Mouse (Mus musculus) lung, embryonic 16.5 days (tissue): ENCODE data around the gene Olfr1386. TPM values are rescaled to one million over a fixed set of nuclear protein-coding genes. Genes with fewer than 3 reads are reported as not detected.
"Not testable (repeated sequence)": the region's sequence is repeated elsewhere in the genome, so short reads cannot be mapped to it uniquely, and the experiment has no call there.

ENCODE experiments used
- ATAC-seq: fragments of 200-750 bp; cut with Nextera tagmentation; 2 replicates; pipeline ENCODE4 v1.8.0; 2017; ENCODE audit warnings: low read depth, mild to moderate bottlenecking, moderate library complexity
- H3K27ac ChIP-seq: fragments of 300-500 bp; sonication (generic); 2 replicates; pipeline ENCODE4 v1.5.1; 2014; ENCODE audit warnings: mild to moderate bottlenecking, control low read depth, low read length
- H3K27me3 ChIP-seq: fragments of 300-500 bp; sonication (generic); 2 replicates; pipeline ENCODE4 v1.6.1; 2014; ENCODE audit warnings: low read depth, low read length, mixed read lengths; ENCODE audit not compliant: control insufficient read depth, insufficient read depth
- H3K36me3 ChIP-seq: fragments of 300-500 bp; sonication (generic); 2 replicates; pipeline ENCODE4 v1.6.1; 2014; ENCODE audit warnings: low read length; ENCODE audit not compliant: control insufficient read depth, insufficient read depth
- H3K4me1 ChIP-seq: fragments of 300-500 bp; sonication (generic); replicated peaks from 2 replicates; pipeline ENCODE4 v1.6.1; 2014; ENCODE audit warnings: low read length, mixed read lengths; ENCODE audit not compliant: control insufficient read depth, insufficient read depth
- H3K4me2 ChIP-seq: fragments of 300-500 bp; sonication (generic); 2 replicates; pipeline ENCODE4 v1.6.1; 2014; ENCODE audit warnings: low read depth, low read length, control low read depth
- H3K4me3 ChIP-seq: fragments of 300-500 bp; sonication (generic); 2 replicates; pipeline ENCODE4 v1.5.1; 2014; ENCODE audit warnings: mild to moderate bottlenecking, low read length, control low read depth
- H3K9ac ChIP-seq: fragments of 300-500 bp; sonication (generic); 2 replicates; pipeline ENCODE4 v1.6.1; 2014; ENCODE audit warnings: low read length, control low read depth
- H3K9me3 ChIP-seq: fragments of 300-500 bp; sonication (generic); 2 replicates; pipeline ENCODE4 v1.6.1; 2016; ENCODE audit warnings: low read length; ENCODE audit not compliant: control insufficient read depth
- WGBS: fragments of 180-500 bp; shearing (Covaris S2); extraction: QIAGEN DNeasy Blood & Tissue Kit; methylation state at CpG from one replicate; pipeline ENCODE4 v1.1.7; 2014; 5-methylcytosine and 5-hydroxymethylcytosine counted together
- polyA plus RNA-seq: library from polyadenylated mRNA; unstranded; fragments of >200 nt; fragmentation: Nextera tagmentation; extraction: Ambion mirVana; gene quantifications from 2 replicates; pipeline ENCODE4 v1.2.1, GENCODE M21; 2015

The Olfr1386 gene
- polyA plus RNA-seq: not detected in 2 replicates

DNA sequence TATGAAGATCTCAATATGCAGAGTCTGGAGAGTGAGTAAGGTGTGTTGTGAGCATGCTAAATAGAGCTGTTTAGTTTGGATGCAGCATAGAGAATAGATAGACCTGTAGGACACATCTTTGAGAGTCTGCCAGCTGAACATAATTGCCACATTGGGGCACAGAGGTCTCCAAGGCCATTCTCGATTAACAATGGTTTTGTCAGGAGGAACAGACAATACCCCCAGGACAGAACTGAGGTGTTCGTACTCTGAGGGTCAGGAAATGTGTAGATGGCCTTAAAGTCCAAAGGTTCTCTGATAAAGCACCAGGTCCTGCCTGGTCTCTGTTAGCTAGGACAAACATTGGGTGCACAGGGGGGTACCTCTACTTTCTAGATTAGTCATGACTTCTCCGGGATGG lies at the start of gene Olfr1386:
Gene Olfr1386 (plus strand): TSS at position 301 of the 400 bp plus-strand sequence.
- H3K9ac ChIP-seq, H3K27ac ChIP-seq, H3K4me3 ChIP-seq, H3K36me3 ChIP-seq, H3K27me3 ChIP-seq, H3K4me1 ChIP-seq, H3K9me3 ChIP-seq, ATAC-seq, H3K4me2 ChIP-seq: not testable (repeated sequence)
- 85% methylated on average over 2 of the region's 3 CpGs for WGBS

DNA sequence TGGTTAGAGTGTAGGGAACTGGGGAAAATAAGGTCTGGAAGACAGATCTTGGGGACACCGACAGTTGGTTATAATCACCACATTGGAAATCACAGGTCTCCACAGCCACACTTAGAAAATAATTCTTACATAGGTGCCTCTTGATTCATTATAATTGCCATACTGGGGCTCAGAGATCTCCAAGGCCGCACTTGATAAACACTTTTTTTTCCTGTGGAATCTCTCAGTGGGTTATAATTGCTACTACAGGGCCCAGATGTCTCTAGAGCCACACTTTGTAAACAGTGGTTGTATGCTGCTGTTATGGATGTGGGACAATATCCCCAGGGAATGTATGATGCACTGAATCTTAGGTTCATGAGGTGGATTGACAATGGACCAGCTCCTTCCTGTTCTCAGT lies 42.1 kb upstream of the Olfr1386 start, which contains the start of gene Olfr1389:
Gene Olfr1389 (plus strand): TSS at position 301 of the 400 bp plus-strand sequence.
- ATAC-seq: no peak
- no peak within 1 kb of the TSS for H3K4me3 ChIP-seq
- H3K4me2 ChIP-seq: no peak within 1 kb of the TSS
- no peaks in the 10 kb centered on the region for H3K4me1 ChIP-seq
- WGBS: 87% methylated on average over 2 of the region's 2 CpGs
- no peaks in the 10 kb centered on the region for H3K27me3 ChIP-seq
- no peak within 1 kb of the TSS for H3K27ac ChIP-seq
- no peaks in the 10 kb centered on the region for H3K36me3 ChIP-seq
- H3K9me3 ChIP-seq: no peaks in the 10 kb centered on the region
- no peak within 1 kb of the TSS for H3K9ac ChIP-seq

DNA sequence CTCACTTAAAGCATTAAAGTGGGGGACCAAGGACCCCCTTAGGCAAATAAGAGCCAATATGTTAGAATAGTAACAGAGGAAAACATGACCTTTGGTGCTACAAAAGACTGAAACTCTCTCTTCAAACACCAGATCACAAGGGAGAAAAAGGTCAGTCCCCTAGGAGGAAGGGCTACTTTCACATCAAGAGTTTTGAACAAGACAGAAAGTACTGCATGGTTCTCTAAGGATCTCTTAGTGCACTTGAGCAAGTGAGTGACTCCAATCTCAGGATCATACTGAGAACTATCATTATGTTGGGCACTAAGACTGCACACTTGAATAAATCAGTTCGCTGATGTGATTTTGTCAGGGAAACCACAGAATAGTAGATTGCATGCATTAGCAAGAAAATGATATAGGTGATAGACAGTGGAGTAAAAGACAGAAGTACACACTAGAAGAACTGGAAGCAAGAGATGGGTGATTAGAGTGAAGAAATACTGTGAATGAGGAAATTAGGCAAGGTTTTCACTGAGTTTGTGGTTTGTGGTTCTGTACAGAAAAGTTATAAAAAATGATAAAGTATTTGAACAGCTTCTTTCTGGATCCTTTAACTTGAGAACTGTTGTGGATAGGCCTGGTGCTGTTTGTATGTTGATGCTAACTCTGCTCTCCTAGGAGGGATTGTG lies 39.5 kb upstream of the Olfr1386 start:
- H3K4me2 ChIP-seq: no peak overlapping the region
- no peak overlapping the region for H3K9ac ChIP-seq
- H3K36me3 ChIP-seq: no peaks in the 10 kb centered on the region
- no peaks in the 10 kb centered on the region for H3K4me1 ChIP-seq
- 57% methylated on average over 1 of the region's 1 CpGs for WGBS
- no peak overlapping the region for H3K27ac ChIP-seq
- no peaks in the 10 kb centered on the region for H3K9me3 ChIP-seq
- ATAC-seq: no peak
- H3K27me3 ChIP-seq: no peaks in the 10 kb centered on the region
- no peak overlapping the region for H3K4me3 ChIP-seq

DNA sequence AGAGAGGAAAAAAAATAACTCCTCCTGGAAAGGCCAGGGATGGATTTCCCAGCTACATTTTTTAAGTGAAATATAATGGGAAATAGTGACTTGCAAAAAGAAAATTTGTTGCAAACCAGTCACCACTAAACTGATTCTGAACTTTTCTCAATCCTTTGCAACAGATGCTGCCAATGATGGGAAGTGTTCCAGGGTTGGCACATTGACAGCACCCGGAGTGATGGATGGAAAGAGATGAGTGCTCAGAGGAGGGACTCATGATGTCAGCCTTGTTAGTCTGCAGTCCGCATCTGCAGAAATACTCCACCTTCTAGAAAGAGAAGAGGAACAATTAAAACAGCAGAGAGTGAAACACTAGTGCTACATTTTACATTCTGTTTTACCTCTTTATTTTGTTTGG lies 35.2 kb upstream of the Olfr1386 start:
- 68% methylated on average over 2 of the region's 2 CpGs for WGBS
- Histone ChIP-seq H3K4me2 (no peak overlapping the region), H3K4me1 (no peaks in the 10 kb centered on the region), H3K27me3 (no peaks in the 10 kb centered on the region), H3K9ac (no peak overlapping the region), H3K9me3 (no peaks in the 10 kb centered on the region), H3K4me3 (no peak overlapping the region), H3K27ac (no peak overlapping the region), H3K36me3 (no peaks in the 10 kb centered on the region)
- ATAC-seq: no peak

DNA sequence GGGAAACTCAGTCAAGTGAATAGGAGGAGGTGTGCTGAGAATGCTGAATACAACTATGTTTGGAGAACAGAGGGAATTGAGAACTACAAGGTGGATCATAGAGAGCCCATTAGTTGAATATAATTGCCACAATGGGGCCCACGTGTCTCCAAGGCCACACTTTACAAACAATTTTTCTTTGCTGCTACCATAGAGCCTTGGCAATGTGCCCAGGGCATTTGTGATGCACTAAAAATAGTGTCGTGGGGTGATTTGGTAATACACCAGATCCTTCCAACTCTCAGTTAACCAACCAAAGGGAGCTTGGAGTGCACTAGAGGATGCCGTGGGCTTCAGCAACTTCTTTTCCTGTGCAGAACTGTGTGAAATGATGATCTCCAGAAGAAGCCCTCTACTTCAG lies 28.4 kb upstream of the Olfr1386 start, which contains the start of gene Olfr1388:
Gene Olfr1388 (plus strand): TSS at position 214 of the 400 bp plus-strand sequence.
- Histone ChIP-seq H3K4me3 (no peak within 1 kb of the TSS), H3K4me2 (no peak within 1 kb of the TSS), H3K9me3 (no peaks in the 10 kb centered on the region), H3K36me3 (no peaks in the 10 kb centered on the region), H3K9ac (no peak within 1 kb of the TSS), H3K27ac (no peak within 1 kb of the TSS), H3K4me1 (no peaks in the 10 kb centered on the region), H3K27me3 (no peaks in the 10 kb centered on the region)
- ATAC-seq: no peak
- WGBS: 38% methylated on average over 3 of the region's 3 CpGs

DNA sequence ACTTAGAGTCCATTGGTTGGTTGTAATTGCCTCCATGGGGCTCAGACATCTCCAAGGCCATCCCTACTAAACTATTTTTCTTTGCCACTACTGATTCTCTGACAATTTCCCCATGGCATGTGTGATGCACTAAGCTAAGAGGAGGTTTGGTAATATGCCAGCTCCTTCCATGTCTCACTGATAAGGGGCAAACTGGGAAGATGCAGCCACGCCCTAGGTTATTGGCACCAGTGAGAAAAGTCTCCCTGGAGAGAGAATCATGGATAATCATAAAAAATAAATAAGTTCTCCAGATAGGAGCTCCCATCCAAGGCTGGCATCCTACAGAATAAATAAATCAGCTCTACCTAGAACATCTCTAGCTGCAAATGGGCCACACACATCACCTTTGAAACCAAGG lies 9.8 kb upstream of the Olfr1386 start, which contains the start of gene Olfr1387:
Gene Olfr1387 (plus strand): TSS at position 301 of the 400 bp plus-strand sequence.
- Histone ChIP-seq H3K27me3 (no peaks in the 10 kb centered on the region), H3K4me1 (no peaks in the 10 kb centered on the region), H3K36me3 (no peaks in the 10 kb centered on the region), H3K9me3 (no peaks in the 10 kb centered on the region), H3K4me2 (no peak within 1 kb of the TSS), H3K9ac (no peak within 1 kb of the TSS), H3K27ac (no peak within 1 kb of the TSS), H3K4me3 (no peak within 1 kb of the TSS)
- ATAC-seq: no peak
- 42% methylated on average over 1 of the region's 1 CpGs for WGBS

DNA sequence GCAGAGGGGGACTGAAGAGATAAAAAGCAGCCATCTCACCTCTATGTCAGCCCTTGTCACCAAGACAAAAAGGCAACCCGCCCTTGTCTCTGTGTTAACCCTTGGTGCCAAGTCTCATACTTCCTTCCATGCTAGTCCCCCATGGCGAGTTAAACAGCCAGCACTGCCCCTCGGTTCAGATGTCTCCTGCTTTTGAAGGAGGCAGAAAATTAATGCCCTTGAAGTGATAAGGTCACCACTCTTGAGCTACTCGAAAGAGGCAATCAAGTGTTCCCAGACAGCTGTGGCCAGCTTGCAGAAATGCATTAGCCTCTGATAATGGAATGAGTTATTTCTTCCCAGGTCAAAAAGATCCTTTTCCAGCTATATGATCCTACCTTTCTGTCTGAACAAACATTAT lies 21.1 kb downstream of the Olfr1386 start:
- no peaks in the 10 kb centered on the region for H3K9me3 ChIP-seq
- 27% methylated on average over 4 of the region's 4 CpGs for WGBS

DNA sequence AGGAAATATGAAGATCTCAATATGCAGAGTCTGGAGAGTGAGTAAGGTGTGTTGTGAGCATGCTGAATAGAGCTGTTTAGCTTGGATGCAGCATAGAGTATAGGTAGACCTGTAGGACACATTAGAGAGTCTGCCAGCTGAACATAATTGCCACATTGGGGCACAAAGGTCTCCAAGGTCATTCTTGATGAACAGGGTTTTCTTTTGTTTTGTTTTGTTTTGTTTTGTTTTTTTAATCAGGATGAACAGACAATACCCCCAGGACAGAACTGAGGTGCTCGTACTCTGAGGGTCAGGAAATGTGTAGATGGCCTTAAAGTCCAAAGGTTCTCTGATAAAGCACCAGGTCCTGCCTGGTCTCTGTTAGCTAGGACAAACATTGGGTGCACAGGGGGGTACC lies 23.9 kb downstream of the Olfr1386 start, which contains the start of gene Olfr1385:
Gene Olfr1385 (plus strand): TSS at position 301 of the 400 bp plus-strand sequence.
- WGBS: 76% methylated on average over 1 of the region's 1 CpGs
- not testable (repeated sequence) for H3K27me3 ChIP-seq, ATAC-seq, H3K9ac ChIP-seq, H3K36me3 ChIP-seq, H3K27ac ChIP-seq, H3K4me3 ChIP-seq, H3K4me1 ChIP-seq, H3K4me2 ChIP-seq, H3K9me3 ChIP-seq

More for the DNA sequence above, 21.1 kb downstream of the Olfr1386 start:
- Histone ChIP-seq H3K27me3 (no peaks in the 10 kb centered on the region), H3K27ac (no peak overlapping the region), H3K4me3 (no peak overlapping the region), H3K4me1 (no peaks in the 10 kb centered on the region), H3K36me3 (no peaks in the 10 kb centered on the region), H3K9ac (no peak overlapping the region), H3K4me2 (no peak overlapping the region)
- no peak for ATAC-seq

DNA sequence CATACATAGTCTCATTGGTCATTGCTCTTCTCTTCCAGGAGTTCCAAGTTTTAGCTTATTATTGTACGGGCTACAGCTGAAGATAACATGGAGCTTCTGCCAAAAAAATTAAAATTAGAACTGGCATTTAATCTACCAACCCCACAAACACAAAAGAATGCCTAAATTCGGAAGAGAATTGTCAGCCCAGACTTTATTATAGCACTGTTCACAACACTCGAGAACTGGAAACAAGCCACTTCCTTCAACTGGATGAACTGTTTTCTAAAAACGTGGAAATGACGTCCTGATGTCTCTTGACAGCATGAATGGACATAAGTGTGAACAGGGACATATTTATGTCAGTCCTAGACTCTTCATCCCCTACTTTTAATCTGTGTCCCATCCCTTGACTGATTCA lies 53.2 kb downstream of the Olfr1386 start:
- H3K4me3 ChIP-seq: no peak overlapping the region
- H3K36me3 ChIP-seq: no peaks in the 10 kb centered on the region
- no peak overlapping the region for H3K27ac ChIP-seq
- H3K4me1 ChIP-seq: no peaks in the 10 kb centered on the region
- H3K9ac ChIP-seq: no peak overlapping the region
- no peaks in the 10 kb centered on the region for H3K9me3 ChIP-seq
- ATAC-seq: no peak
- WGBS: 50% methylated on average over 5 of the region's 5 CpGs
- H3K4me2 ChIP-seq: no peak overlapping the region
- no peaks in the 10 kb centered on the region for H3K27me3 ChIP-seq
